Mouse (Mus musculus): ENCODE measurements at regions not wholly inside any gene's neighbourhood (a gene's known extent, or its start where the extent isn't known, plus 50 kb on each side); places are given as distances from the start of the nearest gene placed in this dataset.

DNA sequence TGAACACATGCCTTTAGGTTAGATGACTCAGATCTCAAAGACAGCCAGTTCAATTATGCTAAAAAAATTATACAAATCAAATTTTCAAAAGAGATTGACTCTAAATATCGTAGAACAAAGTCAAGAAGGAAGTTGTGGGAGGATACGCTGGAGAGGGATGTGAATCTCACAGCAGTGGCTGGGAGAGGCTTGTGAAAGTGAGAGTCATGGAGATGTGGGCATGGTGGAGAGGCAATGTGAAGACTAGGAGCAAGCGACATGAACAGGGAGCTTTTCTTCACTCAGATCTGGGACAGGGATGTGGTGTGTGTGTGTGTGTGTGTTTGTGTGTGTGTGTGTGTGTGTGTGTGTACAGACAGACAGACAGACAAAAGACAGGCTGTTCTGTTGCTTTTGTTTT lies 87.9 kb upstream of the Dlx2 start:
- TF ChIP-seq CTCF (IDR thresholded peaks at IDR 0.05; ENCODE audit: extremely low read depth, insufficient read depth, low read length) (no peak), POLR2A (IDR thresholded peaks at IDR 0.05; ENCODE audit: extremely low read depth, insufficient read depth, low read length) (no peak)

Measured in cortical plate, adult 2 months (tissue).